8 mouse cellular contexts compared by ENCODE assay signal in the genomic region with DNA sequence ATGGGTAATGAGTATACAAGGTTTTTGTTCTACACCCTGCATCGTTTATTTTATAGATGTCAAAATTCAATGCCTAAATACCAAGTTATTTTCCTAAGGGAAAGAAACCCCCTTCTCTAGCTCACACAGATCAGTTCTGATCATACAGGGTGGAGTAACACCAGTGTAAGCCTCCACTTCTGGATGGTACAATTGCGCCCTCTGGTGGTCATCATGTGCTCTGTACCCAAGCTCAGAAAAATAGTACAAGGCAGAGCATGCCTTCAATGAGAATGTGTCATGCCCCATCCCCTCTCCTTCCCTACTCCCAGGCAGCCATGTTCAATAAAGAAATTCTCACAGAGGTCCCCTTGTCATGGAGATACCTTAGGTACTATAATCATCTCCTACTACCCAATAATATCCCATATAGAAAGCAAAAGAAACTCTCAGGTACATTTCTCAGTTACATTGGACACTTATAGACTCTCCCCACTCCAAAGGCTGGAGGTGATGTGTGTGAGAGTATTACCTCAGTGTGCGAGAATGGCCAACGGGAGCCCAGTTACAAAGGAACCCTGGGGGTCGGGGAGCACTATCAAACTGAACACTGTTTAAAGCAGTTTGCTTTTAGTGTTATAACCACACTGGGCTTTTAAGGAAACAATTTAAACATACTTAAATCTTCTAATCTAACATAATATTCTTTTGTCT. TPM values are rescaled to one million over a fixed set of nuclear protein-coding genes. Genes with fewer than 3 reads are reported as not detected.
A peak's percentile ranks its signal among the peaks of the same experiment; 100 is the strongest.
DNase-seq lines count a peak whose midpoint lies in the region; ATAC-seq and TF ChIP-seq lines count a peak whose summit lies in the region.

No protein-coding gene starts in this region.

- H3K4me1 ChIP-seq in forebrain, embryonic 16.5 days (replicated peaks; ENCODE audit: control insufficient read depth, insufficient read depth, low read length), result no peaks in the 10 kb centered on the region
- H3K4me1 ChIP-seq in hindbrain, embryonic 10.5 days (replicated peaks), result no peaks in the 10 kb centered on the region

- no peak overlapping the region for H3K4me3 ChIP-seq in forebrain, embryonic 16.5 days (replicated peaks; ENCODE audit: low read length)
- no peak overlapping the region for H3K4me3 ChIP-seq in hindbrain, embryonic 10.5 days
- no peak overlapping the region for H3K4me3 ChIP-seq in layer of hippocampus, adult 2 months

- ATAC-seq in forebrain, embryonic 16.5 days, result peak; percentile 98
- peak; percentile 83; the same call in 1 of the 2 replicates for ATAC-seq in neutrophil, adult 5-6 weeks (ENCODE audit: extremely low read depth, insufficient number of reproducible peaks, low FRiP score, poor library complexity, severe bottlenecking)

- H3K9ac ChIP-seq in forebrain, embryonic 16.5 days (replicated peaks; ENCODE audit: low read depth, low read length), result no peak overlapping the region

- H3K36me3 ChIP-seq in forebrain, embryonic 16.5 days (ENCODE audit: control insufficient read depth, insufficient read depth), result no peaks in the 10 kb centered on the region
- no peaks in the 10 kb centered on the region for H3K36me3 ChIP-seq in hindbrain, embryonic 10.5 days

- 26% methylated on average over 5 of the region's 5 CpGs for WGBS in forebrain, embryonic 16.5 days
- 36% methylated on average over 5 of the region's 5 CpGs for WGBS in hindbrain, embryonic 10.5 days

- no peak overlapping the region for H3K27ac ChIP-seq in forebrain, embryonic 16.5 days (ENCODE audit: low read length)
- no peak overlapping the region for H3K27ac ChIP-seq in hindbrain, embryonic 10.5 days
- no peak overlapping the region for H3K27ac ChIP-seq in layer of hippocampus, adult 2 months

- no peaks in the 10 kb centered on the region for H3K27me3 ChIP-seq in forebrain, embryonic 16.5 days (replicated peaks; ENCODE audit: control insufficient read depth, insufficient read depth, low read length)
- H3K27me3 ChIP-seq in hindbrain, embryonic 10.5 days (ENCODE audit: insufficient read depth, poor library complexity, severe bottlenecking), result no peaks in the 10 kb centered on the region

- peak; percentile 87 for DNase-seq in R1 (ENCODE audit: low read depth, low spot score)
- peak; percentile 81 to 86 for DNase-seq in cerebellum, adult 18-20 months
- DNase-seq in hindbrain, embryonic 10.5 days (ENCODE audit: low spot score), result peak; percentile 79
- DNase-seq in layer of hippocampus, adult 2 months (ENCODE audit: low spot score in 2 of 2), result peak; percentile 64 to 83
- peak; percentile 56 to 71 for DNase-seq in lung, adult 18-20 months
- peak; percentile 49 to 59 for DNase-seq in urinary bladder, postnatal 36 days (ENCODE audit: low spot score in 2 of 2)

- no peak overlapping the region for H3K4me2 ChIP-seq in forebrain, embryonic 16.5 days (ENCODE audit: low read length)

- no peaks in the 10 kb centered on the region for H3K9me3 ChIP-seq in forebrain, embryonic 16.5 days (ENCODE audit: control insufficient read depth, low read length)
- H3K9me3 ChIP-seq in hindbrain, embryonic 10.5 days, result no peaks in the 10 kb centered on the region

- TF ChIP-seq CTCF in layer of hippocampus, adult 2 months (conservative IDR thresholded peaks at IDR 0.05), result peak; percentile 99

RNA-seq across cellular contexts. Expression of gene Sumo1, which starts 47.2 kb away (rescaled TPM):
- 406 and 423 TPM in 2 replicates for polyA plus RNA-seq in forebrain, embryonic 16.5 days (2015; fragmentation: Nextera tagmentation; extraction: Ambion mirVana)
- polyA plus RNA-seq in hindbrain, embryonic 10.5 days (2016; fragmentation: Nextera tagmentation; extraction: Ambion mirVana), result 514 and 535 TPM in 2 replicates
- 100 to 1,000 TPM; 117 to 120 TPM for total RNA-seq in layer of hippocampus, adult 2 months (2021)
- 108 TPM in 2 replicates for total RNA-seq in neutrophil, adult 5-6 weeks (2017)
